Mouse (Mus musculus): ENCODE data around the gene Ndn. TPM values are rescaled to one million over a fixed set of nuclear protein-coding genes. Genes with fewer than 3 reads are reported as not detected.

The Ndn gene
- total RNA-seq (2023), result 0.15 TPM

DNA sequence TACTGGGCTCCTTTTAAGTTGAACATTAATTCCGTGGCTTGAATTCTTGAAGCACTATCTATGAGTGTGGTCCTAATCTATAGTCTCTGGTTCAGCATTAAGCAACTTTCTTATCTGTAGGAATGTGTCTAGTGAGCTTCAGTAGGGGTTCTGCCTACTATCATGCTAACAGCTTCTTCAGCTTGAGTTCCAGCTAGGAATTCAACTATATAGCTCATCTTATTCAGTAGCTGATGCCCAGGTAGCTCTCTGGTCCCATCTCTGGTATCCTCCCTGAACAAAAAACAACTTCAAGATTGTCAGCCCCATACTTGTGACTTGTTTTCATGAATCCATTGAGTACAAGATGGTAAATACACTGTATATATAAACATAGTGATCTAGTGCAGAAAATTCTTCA is at the start of gene Ndn:
Ndn (plus strand) TSS at position 301 of the 400 bp plus-strand sequence.

DNA sequence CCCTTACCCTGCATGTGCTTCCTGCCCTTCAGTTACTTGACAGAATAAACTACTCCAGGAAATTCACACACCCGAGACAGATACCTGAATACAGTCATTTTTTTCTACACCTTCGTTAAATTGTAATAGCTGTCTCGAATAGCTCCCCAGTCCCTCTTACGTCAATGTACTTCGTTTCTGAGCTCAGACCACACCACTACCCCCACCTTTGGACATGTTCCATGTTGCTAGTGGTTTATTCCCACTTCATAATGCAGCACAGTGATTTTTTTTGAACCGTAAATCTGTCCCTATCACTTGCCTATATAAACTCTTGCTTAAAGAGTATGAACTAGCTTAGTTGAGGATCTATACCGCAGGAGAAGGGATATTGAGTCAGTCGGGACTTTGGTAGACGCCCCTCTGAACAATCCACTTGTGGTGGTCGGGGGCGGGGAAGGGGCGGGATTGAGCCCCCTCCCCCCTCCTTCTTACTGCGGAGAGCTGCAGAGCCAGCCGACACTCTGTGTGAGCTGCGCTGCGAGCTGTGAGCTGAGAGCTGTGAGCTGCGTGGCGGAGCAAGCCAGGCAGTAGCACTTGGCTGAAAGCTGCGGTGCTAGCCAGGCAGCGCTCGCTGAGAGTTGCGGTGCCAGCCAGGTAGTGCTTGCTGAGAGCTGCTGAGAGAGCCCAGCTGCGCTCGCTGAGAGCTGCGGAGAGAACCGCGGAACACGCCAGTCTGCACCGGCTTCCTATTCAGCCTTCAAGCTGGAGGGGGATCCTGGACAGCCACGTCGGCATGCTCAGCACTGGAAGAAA is 30.3 kb downstream of the Ndn start, which contains the start of gene Magel2:
Magel2 (plus strand) TSS at position 501 of the 795 bp plus-strand sequence.

Other genes with a start within 250 kb of the Ndn start
- gene Magel2, start 30.4 kb downstream of the Ndn start, total RNA-seq (2023), result not detected
- not detected for gene Mkrn3, start 73.6 kb downstream of the Ndn start, total RNA-seq (2023)
- gene Peg12, start 117.9 kb downstream of the Ndn start, total RNA-seq (2023), result 0.35 TPM

Data from CD4-positive naive resting alpha-beta T cell, adult 57 days (primary cell).